Mouse (Mus musculus) right cerebral cortex, postnatal 10 days (tissue): ENCODE results near the gene Pomc.
A peak's percentile ranks its signal among the peaks of the same experiment; 100 is the strongest.
"Not testable (repeated sequence)": the region's sequence is repeated elsewhere in the genome, so short reads cannot be mapped to it uniquely, and the experiment has no call there.

Source experiments
- DNase-seq, 2 experiments: peaks; one replicate each; pipeline ENCODE4 v3.0.0; 2021; ENCODE audit warnings: low spot score in 2 of 2

Gene Pomc

DNA sequence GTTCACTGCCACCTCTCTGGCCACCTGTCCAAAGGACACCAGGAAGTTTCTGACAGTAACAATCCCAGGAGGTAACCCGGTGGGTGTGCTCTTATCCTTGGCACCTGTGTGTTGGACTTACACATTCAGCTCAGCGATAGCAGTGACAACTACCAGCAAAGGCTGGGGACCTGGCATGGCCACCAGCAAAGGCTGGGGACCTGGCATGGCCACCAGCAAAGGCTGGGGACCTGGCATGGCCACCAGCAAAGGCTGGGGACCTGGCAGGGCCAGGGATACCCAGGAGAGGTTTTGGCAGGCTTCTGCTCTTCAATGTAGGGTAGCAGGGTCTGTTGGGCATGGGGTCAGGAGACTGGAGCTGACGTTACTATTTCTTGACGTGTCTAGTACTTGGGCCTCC lies 12.4 kb downstream of the Pomc start:
- DNase-seq, result no peak

DNA sequence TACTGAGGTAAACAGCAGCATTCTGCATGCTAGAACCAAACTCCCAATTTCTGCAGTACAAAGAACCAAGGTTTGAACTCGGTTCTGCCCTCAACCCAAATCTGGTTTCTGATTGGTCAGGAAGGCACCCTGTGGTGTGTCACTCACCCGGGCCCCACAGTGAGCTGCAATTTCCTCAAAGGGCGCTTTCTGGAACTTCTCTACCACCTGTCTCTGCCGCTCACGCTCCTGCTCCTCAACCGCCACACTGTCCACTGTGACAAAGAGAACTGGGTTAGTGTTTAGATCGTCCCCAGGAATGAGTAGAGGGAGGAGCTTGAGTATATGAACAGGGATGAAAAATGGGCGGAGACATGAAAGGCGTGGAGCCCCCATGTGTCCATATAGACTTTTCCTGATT lies 13.6 kb downstream of the Pomc start:
- DNase-seq, result no peak

DNA sequence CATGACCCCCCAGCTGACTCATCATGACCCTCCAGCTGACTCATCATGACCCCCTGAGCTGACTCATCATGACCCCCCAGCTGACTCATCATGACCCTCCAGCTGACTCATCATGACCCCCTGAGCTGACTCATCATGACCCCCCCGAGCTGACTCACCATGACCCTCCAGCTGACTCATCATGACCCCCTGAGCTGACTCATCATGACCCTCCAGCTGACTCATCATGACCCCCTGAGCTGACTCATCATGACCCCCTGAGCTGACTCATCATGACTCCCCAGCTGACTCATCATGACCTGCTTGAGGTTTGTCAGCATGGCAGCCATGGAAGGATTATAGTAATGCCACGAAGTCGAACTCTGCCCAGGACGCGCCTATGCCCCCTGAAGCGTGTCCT lies 18.4 kb downstream of the Pomc start:
- DNase-seq, result not testable (repeated sequence)

DNA sequence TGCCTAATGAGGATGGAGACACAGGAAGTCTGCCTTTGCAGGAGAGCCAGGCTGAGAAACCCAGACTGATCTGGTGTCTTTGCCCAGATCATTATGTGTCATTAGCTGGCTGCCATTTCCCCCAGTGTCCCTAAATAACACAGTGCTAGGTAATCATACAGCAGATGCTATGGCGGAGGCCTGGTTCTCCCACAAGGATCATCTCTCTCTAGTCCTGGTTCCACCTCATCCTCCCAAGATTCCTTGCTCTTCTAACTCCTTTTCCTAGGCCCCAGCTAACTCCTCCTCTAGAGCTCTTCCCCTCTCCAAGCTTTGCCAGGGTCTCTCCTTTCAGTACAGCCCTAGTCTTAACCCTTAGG lies 26.2 kb downstream of the Pomc start:
- peak in 1 of 2 experiments; percentile 24 for DNase-seq

DNA sequence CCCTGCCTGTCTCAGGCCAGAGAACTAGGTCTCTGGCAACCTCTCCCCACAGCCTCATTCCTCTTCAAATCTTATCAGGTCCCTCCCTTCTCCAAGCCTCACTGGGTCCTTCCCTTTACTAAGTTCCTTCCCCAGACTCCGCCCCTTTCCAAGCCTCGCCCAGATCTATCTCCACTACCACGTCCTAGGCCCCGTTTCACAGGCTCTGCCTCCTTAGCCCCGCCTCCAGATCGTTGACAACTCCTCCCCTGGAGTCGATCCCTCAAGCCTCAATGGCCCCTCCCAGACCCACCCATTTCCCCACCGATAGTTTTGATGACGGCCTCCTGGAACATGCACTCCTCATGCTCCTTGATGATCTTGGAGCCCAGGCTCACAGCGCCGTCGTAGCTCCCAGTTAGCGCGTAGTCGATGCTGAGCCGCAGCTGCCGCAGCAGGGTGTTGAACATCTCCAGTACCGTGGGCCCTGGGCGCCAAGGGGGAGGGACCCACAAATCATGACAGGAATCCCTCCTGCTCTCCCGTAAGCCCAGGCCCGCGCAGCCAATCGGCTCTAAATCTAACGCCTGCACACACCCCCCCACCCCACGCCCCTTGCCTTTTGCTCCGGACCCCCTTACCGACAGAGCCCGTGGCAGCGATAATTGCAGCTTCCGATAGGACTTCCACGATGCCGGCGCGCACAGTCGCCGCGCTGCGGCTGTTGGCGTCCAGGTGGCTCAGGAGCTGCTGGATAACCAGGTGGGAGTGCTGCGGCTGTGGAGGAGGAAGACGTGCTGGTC lies 26.8 kb downstream of the Pomc start:
- peak; percentile 87 to 90 for DNase-seq

DNA sequence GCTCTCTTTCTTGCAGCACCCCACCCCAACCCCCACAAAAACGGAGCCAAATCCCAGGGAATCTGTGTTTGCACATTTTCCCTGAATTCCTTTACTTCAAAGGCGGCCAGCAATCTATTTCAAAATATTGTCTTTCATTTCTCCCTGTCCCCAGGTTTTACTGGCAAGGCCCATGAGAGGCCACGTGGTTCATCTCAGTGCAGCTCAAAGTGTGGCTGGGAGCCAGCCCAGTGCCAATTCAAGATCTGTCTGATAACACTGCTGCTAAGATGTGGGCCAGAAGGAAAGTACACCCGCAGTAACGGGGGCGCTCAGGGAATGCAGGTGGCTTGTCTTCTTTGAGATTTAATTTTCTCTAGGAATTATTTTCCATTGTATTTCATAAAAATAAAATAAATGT lies 27.5 kb downstream of the Pomc start:
- DNase-seq, result peak; percentile 72 to 81

DNA sequence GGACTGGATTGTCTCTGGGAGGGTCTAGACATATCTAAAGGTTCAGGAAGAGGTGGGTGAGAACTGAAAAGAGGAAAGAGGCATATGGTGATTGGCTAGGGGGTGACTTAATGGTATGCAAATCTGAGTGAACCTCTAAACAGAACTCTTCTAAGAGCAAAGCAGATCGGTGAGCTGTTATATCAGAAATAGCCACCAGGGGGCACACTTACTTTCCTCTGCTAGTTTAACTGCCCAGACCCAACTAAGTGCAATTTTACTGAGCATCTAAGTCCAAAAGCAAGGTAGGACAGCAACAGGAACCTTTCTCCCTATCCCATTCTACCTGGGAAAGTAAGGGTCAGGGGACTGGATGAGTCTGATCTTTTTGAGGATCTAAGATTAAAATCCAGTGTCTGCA lies 29.0 kb downstream of the Pomc start:
- peak; percentile 88 to 89 for DNase-seq

DNA sequence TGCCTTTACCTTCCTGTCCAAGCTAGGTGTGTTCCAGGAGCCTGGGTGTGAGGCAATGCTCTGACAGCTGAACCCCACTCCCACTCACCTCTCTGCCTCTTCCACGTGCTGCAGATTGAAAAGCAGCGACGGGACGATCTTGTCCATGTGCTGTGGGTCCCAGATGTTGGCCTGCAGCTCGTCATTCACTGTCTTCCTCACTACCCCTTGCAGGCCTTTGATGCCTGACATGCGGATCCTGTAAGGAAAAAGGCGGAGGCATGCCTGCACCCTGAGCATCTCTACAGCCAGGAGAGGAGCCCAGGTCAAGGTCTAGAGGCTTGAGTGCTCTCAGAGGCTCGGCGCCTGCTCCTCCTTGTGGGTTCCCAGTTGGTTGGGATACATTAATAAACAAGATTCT lies 29.7 kb downstream of the Pomc start:
- DNase-seq, result peak in 1 of 2 experiments; percentile 20

DNA sequence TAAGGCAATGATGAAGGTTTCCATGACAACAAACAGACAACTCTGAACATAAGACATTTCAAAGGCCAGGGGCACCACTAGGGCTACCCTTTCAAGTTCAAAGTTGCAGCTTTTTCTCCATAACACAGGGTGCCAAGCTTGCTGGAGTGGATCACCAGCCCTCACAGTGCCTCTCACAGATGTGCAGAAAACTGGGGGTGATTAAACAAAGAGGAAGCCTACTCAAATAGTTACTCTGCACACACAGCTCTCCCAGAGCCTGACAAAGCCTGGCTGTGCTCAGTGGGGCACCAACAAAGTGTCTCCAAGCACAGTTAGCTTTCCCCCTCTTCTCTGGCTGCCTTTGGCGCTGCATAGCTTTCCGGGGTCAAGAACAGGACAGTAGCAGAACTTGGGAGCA lies 35.2 kb downstream of the Pomc start:
- peak in 1 of 2 experiments; percentile 21 for DNase-seq

DNA sequence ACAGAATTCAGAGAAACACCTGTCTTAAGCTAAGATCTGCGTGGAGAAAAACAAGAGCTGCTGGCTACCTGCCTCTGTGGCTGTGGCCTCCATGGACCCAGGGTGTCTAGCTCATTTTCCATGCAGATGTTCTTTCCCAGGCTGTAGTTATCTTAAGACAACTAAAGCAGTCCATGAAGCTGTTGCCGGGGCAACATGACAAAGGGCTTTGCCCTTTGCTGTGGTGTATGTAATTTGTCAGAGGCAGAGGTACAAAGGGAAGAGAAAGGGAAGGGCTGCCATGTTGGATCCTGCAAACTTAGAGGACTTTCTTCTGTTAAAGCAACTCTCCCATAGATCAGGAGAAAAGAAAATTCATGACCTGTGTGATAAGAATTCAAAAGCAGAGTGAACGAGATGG lies 36.3 kb downstream of the Pomc start:
- DNase-seq, result peak in 1 of 2 experiments; percentile 13

DNA sequence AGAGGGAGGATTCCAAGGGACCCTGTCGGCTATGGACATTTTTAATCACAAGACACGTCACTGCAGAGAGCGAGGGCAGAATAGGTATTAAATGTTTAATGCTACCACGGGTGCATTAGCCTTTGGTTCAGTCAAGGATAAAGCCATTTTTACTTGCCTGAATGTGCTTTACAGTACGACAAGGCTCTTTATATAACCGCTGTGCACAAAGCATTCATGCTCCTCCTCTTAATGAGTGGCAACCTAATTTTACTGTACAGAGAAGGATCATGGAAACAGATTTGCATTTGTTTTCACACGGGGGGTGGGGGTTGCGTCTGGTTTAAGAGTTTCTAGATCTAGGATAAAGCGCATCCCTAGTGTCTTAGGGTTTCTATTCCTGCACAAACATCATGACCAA lies 42.0 kb downstream of the Pomc start:
- peak in 1 of 2 experiments; percentile 23 for DNase-seq

DNA sequence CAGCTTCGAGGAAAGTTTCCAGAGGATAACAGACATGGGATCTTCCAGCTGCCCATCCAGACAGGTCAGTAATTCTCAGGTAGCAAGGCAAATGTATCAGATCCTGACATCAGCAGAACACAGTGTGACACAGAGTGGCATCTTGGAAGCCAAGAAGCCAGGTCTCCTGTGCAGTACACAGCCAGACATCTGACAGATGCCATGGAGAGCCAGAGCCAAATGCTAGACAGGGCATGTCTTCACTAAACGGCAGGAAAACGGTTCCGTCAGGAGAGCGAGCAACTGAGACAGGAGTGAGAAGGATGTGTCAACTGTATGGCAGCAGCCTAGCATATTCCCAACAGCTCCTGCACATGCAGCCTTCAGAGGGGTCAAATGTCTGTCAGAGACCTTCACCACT lies 45.7 kb downstream of the Pomc start:
- DNase-seq, result peak in 1 of 2 experiments; percentile 21

DNA sequence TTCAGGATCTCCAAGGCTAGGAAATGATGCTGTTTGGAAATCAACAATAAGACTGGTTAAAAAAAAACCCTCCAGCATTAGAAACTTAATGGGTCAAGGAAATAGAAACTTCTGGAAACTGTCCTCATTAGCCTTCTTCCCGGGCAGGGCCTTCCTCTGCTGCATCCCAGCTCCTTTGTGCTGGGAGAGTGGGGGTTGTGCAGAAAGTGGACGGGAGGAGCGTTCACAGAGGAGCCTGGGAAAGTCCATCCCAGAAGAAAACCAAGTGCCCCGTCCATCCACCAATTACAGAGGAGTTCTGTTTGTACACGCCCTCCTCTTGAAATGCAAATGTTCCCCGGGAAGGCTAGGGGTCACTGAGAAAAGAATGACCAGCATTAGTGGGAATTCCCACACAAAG lies 49.9 kb downstream of the Pomc start:
- DNase-seq, result peak in 1 of 2 experiments; percentile 68

DNA sequence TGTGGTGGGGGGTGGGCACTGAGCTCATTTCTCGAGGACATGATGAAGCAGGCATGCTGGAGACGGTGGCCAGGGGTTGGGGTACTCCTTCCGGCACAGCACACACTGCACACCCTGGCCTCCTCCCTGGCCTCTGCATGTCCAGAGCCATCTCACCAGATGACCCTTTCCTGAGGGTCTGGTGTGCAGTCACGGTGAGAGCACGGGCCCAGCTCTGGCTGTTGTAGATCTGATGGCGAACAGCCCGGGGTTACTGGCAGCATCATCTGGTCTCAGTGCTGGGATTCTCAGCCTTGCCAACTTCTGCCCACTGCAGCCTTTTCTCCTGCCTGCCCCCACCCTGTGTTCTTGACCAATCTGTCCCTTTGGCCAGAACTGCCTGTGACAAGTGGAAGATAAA lies 51.3 kb downstream of the Pomc start:
- peak; percentile 75 to 80 for DNase-seq

DNA sequence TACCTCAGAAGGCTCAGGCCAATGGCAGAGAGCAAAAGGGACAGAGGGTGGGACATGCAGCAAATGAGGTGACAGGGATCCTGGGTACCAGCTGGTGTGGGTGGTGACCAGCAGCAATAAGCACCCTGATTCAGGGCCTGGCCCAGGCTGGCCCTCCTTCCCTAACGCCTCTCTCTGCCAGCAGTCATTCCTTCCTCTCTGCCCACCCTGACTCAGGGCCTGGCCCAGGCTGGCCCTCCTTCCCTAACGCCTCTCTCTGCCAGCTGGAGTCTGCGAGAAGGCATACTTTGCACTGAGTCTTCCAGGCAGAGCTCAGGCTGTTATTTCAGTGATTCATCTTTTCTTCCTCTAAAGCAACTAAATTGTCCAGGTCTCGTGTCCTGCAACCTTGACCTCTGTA lies 52.4 kb downstream of the Pomc start:
- peak; percentile 65 to 67 for DNase-seq

DNA sequence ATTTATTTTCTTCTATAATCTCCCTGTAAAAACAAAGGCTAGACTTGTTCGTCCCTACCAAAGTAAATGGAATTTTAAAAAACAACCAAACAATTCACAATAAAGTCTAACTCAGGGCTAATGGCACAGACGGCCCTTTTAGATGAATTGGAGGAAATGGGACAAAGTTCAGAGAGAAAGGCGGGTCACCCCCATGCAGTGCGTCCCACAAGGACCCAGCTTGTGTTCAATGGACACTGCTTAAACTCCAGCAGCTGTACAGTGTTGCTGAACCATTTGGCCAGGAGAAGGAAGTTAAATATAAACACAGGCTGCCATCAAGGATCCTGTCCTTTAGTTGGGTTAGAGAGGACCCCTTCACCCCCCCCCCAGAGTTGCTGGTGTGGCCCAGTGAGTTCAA lies 53.0 kb downstream of the Pomc start:
- DNase-seq, result peak in 1 of 2 experiments; percentile 22

DNA sequence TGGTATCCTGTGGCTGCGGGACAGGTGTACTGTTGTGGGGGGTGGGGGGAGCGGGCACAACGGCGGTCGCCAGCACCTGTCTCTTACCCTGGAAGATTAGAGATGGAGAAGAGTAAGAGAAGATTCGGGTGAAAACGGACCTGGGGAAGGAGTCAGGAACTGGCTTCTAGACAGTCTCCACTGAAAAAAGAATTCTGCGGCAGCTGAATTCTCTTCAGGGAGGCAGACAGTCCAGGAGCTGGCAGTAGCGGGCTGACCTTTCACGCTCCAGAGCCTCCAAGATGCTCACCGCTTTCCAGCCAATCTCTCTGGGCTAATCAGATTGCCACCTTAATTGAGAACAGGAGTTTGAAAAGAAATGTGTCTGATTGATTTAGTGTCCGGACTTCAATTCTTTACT lies 54.0 kb downstream of the Pomc start:
- DNase-seq, result peak in 1 of 2 experiments; percentile 20
